Mouse (Mus musculus) cerebellum, adult 18-20 months (tissue): ENCODE results near the gene Zfp511.
A peak's percentile ranks its signal among the peaks of the same experiment; 100 is the strongest.

ENCODE experiments used
- DNase-seq, 2 experiments: peaks; one replicate each; pipeline ENCODE4 v3.0.0; 2021

Zfp511 gene

GRCm38 (mm10) chr7:140036281-140037170 lies at the start of gene Zfp511, which contains the start of gene Tubgcp2:
TSS of gene Zfp511 (plus strand) at chr7:140036391.
TSS of gene Tubgcp2 (minus strand) at chr7:140036669.
- peak; percentile 95 to 98 for DNase-seq

GRCm38 (mm10) chr7:139988272-139988671 lies 47.9 kb upstream of the Zfp511 start:
- DNase-seq: no peak

GRCm38 (mm10) chr7:139990864-139991394 lies 45.3 kb upstream of the Zfp511 start:
- DNase-seq: no peak

- DNase-seq: peak in 1 of 2 experiments; percentile 21
Measured at GRCm38 (mm10) chr7:139992406-139992805, 43.8 kb upstream of the Zfp511 start, which contains the start of gene Adam8. TSS of gene Adam8 (minus strand) at chr7:139992562.

- DNase-seq: no peak
Measured at GRCm38 (mm10) chr7:139993532-139993931, 42.7 kb upstream of the Zfp511 start.

- DNase-seq: no peak
Measured at GRCm38 (mm10) chr7:139994202-139994601, 42.0 kb upstream of the Zfp511 start.

GRCm38 (mm10) chr7:139994676-139995075 lies 41.5 kb upstream of the Zfp511 start:
- DNase-seq: peak; percentile 48 to 75

- DNase-seq: no peak
Measured at GRCm38 (mm10) chr7:139998691-139999350, 37.4 kb upstream of the Zfp511 start.

- DNase-seq: no peak
Measured at GRCm38 (mm10) chr7:140001086-140001740, 35.0 kb upstream of the Zfp511 start.

GRCm38 (mm10) chr7:140004666-140005065 lies 31.5 kb upstream of the Zfp511 start:
- no peak for DNase-seq

GRCm38 (mm10) chr7:140006861-140007611 lies 29.2 kb upstream of the Zfp511 start:
- no peak for DNase-seq

- no peak for DNase-seq
Measured at GRCm38 (mm10) chr7:140007781-140008180, 28.4 kb upstream of the Zfp511 start.

- no peak for DNase-seq
Measured at GRCm38 (mm10) chr7:140011336-140011735, 24.9 kb upstream of the Zfp511 start.

- DNase-seq: no peak
Measured at GRCm38 (mm10) chr7:140031771-140032170, 4.4 kb upstream of the Zfp511 start.

- no peak for DNase-seq
Measured at GRCm38 (mm10) chr7:140032366-140032765, 3.8 kb upstream of the Zfp511 start.

- DNase-seq: no peak
Measured at GRCm38 (mm10) chr7:140033386-140033785, 2.8 kb upstream of the Zfp511 start.

GRCm38 (mm10) chr7:140035456-140035855 lies 735 bp upstream of the Zfp511 start:
- no peak for DNase-seq

GRCm38 (mm10) chr7:140037171-140037555 lies 972 bp downstream of the Zfp511 start:
- peak in 1 of 2 experiments; percentile 9 for DNase-seq

GRCm38 (mm10) chr7:140042728-140043127 lies 6.5 kb downstream of the Zfp511 start:
- DNase-seq: no peak

GRCm38 (mm10) chr7:140045546-140045945 lies 9.4 kb downstream of the Zfp511 start:
- DNase-seq: no peak

GRCm38 (mm10) chr7:140047811-140048311 lies 11.7 kb downstream of the Zfp511 start:
- no peak for DNase-seq
